Mouse (Mus musculus): ENCODE results near the gene Oas1g. TPM values are rescaled to one million over a fixed set of nuclear protein-coding genes. Genes with fewer than 3 reads are reported as not detected.
"Not testable (repeated sequence)": the region's sequence is repeated elsewhere in the genome, so short reads cannot be mapped to it uniquely, and the experiment has no call there.

Oas1g gene
- polyA plus RNA-seq (2015; fragmentation: Nextera tagmentation; extraction: Ambion mirVana) = 0.69 and 0.90 TPM in 2 replicates

DNA sequence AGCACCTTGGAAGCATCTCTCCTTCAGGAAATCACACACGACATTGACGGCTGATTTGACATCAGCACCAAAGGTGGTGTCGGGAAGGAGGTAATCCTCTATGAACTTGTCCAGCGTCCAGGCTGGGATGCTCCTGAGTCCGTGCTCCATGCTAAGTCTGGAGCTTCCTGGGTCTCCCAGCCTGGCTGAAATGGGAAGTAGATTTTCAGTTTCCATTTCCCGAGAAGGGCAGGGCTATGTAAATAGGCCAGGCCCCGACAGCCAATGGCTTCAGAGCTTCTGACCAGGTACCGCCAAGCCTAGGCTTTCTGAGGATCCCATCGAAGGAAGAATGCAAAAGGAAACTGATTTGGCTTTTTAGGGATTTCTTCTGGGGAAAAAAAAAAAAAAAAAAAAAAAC is at the start of gene Oas1g:
TSS of gene Oas1g (minus strand) at position 201 of the 400 bp plus-strand sequence.
- not testable (repeated sequence) for H3K4me1 ChIP-seq (replicated peaks); H3K9ac ChIP-seq; H3K9me3 ChIP-seq (replicated peaks); H3K27ac ChIP-seq; H3K27me3 ChIP-seq; H3K4me2 ChIP-seq; H3K36me3 ChIP-seq; ATAC-seq (replicated peaks; ENCODE audit: insufficient number of reproducible peaks, insufficient read depth, low FRiP score, low read depth); H3K4me3 ChIP-seq
- WGBS = 5% methylated on average over 6 of the region's 9 CpGs

DNA sequence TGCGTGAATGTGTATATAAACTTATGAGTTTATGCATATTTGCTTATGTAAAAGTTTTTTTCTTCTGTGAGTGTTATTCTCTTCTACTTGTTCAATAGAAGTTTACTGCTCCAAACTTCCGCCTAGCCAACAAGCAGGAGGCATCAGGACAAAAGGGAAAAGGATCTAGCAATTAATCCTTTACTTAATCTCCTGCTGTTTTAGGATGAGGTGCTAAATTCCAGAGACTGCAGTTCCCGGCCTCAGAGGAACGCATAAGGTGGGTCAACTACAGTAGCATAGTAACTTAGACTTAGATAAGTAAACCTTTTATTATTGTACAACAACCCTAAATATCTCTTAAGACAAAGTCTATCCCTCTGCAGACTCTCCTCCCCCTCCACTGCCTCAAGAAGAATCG is 46.6 kb upstream of the Oas1g start:
- Histone ChIP-seq H3K4me1 (replicated peaks) (no peaks in the 10 kb centered on the region), H3K4me3 (no peak overlapping the region), H3K4me2 (no peak overlapping the region), H3K27ac (no peak overlapping the region), H3K27me3 (no peaks in the 10 kb centered on the region), H3K36me3 (no peaks in the 10 kb centered on the region), H3K9me3 (replicated peaks) (no peaks in the 10 kb centered on the region), H3K9ac (no peak overlapping the region)
- ATAC-seq (replicated peaks; ENCODE audit: insufficient number of reproducible peaks, insufficient read depth, low FRiP score, low read depth) = no peak
- 14% methylated on average over 5 of the region's 5 CpGs for WGBS

DNA sequence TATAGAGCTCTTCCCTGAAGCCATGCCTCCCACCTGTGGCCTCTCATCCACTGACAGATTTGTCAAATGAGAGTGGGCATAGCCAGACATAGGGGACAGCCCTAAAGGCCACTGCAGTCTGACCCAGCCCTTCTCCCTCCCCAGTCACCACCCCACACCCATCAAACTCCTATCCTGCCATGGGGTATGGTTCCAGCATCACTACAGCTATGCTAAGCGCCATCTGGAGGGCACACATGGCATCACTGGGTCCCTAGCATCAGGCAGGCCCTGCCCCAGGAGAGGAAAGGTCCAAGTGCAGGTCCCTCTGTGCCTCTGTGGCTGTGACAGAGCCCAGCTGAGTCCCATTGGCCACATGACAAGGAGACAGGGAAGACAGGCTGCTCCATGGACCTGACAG is 39.6 kb upstream of the Oas1g start:
- no peak overlapping the region for H3K4me3 ChIP-seq
- H3K4me2 ChIP-seq = no peak overlapping the region
- WGBS = 0% methylated on average over 1 of the region's 1 CpGs
- H3K27ac ChIP-seq = no peak overlapping the region
- H3K27me3 ChIP-seq = no peaks in the 10 kb centered on the region; the same call in 1 of the 2 replicates
- H3K9me3 ChIP-seq (replicated peaks) = no peaks in the 10 kb centered on the region
- H3K9ac ChIP-seq = no peak overlapping the region
- no peak for ATAC-seq (replicated peaks; ENCODE audit: insufficient number of reproducible peaks, insufficient read depth, low FRiP score, low read depth)
- no peaks in the 10 kb centered on the region for H3K4me1 ChIP-seq (replicated peaks)
- H3K36me3 ChIP-seq = no peaks in the 10 kb centered on the region

GRCm38 (mm10) chr5:120926311-120926710 is 38.9 kb upstream of the Oas1g start:
- H3K9me3 ChIP-seq (replicated peaks); H3K4me3 ChIP-seq; H3K27ac ChIP-seq; H3K4me1 ChIP-seq (replicated peaks); H3K36me3 ChIP-seq; H3K27me3 ChIP-seq; H3K9ac ChIP-seq; H3K4me2 ChIP-seq; ATAC-seq (replicated peaks; ENCODE audit: insufficient number of reproducible peaks, insufficient read depth, low FRiP score, low read depth): not testable (repeated sequence)
- WGBS = 30% methylated on average over 2 of the region's 2 CpGs

GRCm38 (mm10) chr5:120924520-120924919 is 37.1 kb upstream of the Oas1g start:
- H3K9me3 ChIP-seq (replicated peaks); H3K36me3 ChIP-seq; H3K4me2 ChIP-seq; H3K27ac ChIP-seq; ATAC-seq (replicated peaks; ENCODE audit: insufficient number of reproducible peaks, insufficient read depth, low FRiP score, low read depth); H3K9ac ChIP-seq; H3K27me3 ChIP-seq; H3K4me3 ChIP-seq; H3K4me1 ChIP-seq (replicated peaks): not testable (repeated sequence)
- 78% methylated on average over 4 of the region's 4 CpGs for WGBS

DNA sequence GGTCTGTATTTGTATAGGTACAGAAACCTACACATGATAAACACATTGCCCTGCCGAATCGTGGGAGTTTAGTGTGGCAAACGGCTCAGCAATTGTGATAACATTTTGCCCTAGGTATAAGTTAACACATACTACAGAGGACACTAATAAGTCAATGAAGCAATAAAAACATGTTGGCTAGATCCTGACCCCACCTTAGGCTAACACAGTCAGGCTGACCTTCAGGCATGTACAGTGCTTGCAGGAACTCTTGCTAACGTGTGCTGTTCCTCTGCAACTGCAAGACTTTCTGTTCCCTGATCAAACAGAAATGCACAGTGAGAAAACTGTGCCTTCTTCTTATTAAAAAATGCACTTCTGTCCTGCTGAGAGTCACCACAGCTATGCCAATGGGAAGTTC is 36.6 kb upstream of the Oas1g start:
- ATAC-seq (replicated peaks; ENCODE audit: insufficient number of reproducible peaks, insufficient read depth, low FRiP score, low read depth) = no peak
- Histone ChIP-seq H3K9me3 (replicated peaks) (no peaks in the 10 kb centered on the region), H3K27me3 (no peaks in the 10 kb centered on the region; the same call in 1 of the 2 replicates), H3K4me1 (replicated peaks) (no peaks in the 10 kb centered on the region), H3K27ac (no peak overlapping the region), H3K9ac (no peak overlapping the region), H3K4me2 (no peak overlapping the region), H3K36me3 (no peaks in the 10 kb centered on the region), H3K4me3 (no peak overlapping the region)
- WGBS = 67% methylated on average over 4 of the region's 4 CpGs

DNA sequence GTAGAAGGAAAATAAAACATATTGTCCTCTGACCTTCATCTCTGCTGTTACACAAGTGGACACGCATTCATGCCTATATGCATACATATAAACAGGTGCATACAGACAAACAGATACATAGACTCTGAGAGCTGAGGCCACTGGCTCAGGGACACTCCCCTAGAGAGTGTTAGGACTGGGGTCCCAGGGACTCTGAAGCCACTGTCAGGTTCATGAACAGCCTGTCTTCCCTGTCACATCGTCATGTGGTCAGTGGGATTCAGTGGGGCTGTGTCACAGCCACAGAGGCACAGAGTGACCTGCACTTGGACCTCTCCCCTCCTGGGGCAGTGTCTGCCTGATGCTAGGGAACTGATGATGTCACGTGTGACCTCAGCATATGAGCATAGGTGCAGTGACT is 32.9 kb upstream of the Oas1g start:
- ATAC-seq (replicated peaks; ENCODE audit: insufficient number of reproducible peaks, insufficient read depth, low FRiP score, low read depth) = no peak
- 71% methylated on average over 3 of the region's 3 CpGs for WGBS
- H3K4me3 ChIP-seq = no peak overlapping the region
- no peak overlapping the region for H3K4me2 ChIP-seq
- H3K4me1 ChIP-seq (replicated peaks) = no peaks in the 10 kb centered on the region
- H3K9ac ChIP-seq = no peak overlapping the region
- H3K9me3 ChIP-seq (replicated peaks) = no peaks in the 10 kb centered on the region
- H3K36me3 ChIP-seq = no peaks in the 10 kb centered on the region
- H3K27ac ChIP-seq = no peak overlapping the region
- no peaks in the 10 kb centered on the region for H3K27me3 ChIP-seq

GRCm38 (mm10) chr5:120919156-120919935 is 31.9 kb upstream of the Oas1g start:
- H3K4me1 ChIP-seq (replicated peaks); H3K4me2 ChIP-seq; H3K27me3 ChIP-seq; H3K9me3 ChIP-seq (replicated peaks); H3K27ac ChIP-seq; ATAC-seq (replicated peaks; ENCODE audit: insufficient number of reproducible peaks, insufficient read depth, low FRiP score, low read depth); H3K9ac ChIP-seq; H3K4me3 ChIP-seq; H3K36me3 ChIP-seq: not testable (repeated sequence)
- WGBS = 54% methylated on average over 2 of the region's 2 CpGs

DNA sequence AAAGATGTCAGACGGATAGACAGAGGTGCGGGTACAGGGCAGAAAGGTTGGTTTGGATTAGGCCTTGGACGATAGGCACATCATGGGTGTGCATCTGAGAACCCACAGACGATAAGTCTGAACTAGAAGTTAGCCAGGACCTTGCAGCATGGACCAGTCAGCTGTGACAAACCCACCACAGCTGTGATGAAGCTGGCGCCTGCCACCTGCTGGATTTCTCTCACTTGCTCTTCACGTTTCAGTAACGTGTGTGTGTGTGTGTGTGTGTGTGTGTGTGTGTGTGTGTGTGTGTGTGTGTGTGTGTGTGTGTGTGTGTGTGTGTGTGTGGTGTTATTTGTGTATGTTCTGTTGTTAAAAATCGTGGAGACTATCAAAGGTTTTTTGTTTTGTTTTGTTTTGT is 26.8 kb upstream of the Oas1g start, which contains the start of gene Oas1d:
TSS of gene Oas1d (plus strand) at position 333 of the 400 bp plus-strand sequence.
- ATAC-seq (replicated peaks; ENCODE audit: insufficient number of reproducible peaks, insufficient read depth, low FRiP score, low read depth); H3K27me3 ChIP-seq; H3K4me1 ChIP-seq (replicated peaks); H3K4me3 ChIP-seq; H3K9ac ChIP-seq; H3K4me2 ChIP-seq; H3K9me3 ChIP-seq (replicated peaks); H3K27ac ChIP-seq; H3K36me3 ChIP-seq: not testable (repeated sequence)
- 52% methylated on average over 8 of the region's 8 CpGs for WGBS

DNA sequence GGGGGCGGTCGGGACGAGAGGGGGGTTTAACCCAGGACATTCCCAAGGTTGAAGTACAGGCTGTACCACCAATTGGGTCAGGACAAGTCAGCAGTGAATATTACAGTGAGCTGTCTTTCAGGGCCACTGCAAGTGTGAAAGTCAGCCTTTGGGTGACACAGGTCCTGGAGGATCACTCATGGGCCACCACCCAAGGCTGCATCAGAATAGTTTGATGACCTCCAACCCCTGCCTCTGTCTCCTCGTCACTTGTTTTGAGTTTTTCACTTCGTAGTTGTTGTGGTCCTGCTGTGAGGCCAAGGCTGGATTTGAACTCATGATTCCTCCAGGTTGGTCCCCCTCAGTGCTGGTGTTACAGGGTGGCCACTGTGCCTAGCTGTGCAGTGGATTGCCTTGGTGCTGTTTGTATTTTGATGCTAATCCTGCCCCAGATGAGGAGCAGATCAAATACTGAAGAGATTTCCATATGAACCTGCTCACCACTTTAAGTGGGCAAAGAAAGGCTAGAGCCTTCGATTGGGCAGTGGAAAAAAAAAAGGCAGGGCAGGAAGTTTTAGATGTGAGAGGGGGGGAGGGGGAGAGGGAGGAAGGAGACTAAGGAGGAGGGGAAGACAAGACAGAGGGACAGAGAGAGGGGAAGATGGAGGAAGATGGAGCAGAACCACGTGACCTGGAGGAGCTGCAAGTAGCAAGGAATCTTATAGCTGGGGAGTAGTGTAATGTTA is 20.9 kb upstream of the Oas1g start:
- Histone ChIP-seq H3K4me1 (replicated peaks) (no peaks in the 10 kb centered on the region), H3K9me3 (replicated peaks) (no peaks in the 10 kb centered on the region), H3K36me3 (no peaks in the 10 kb centered on the region), H3K4me2 (no peak overlapping the region), H3K27ac (no peak overlapping the region), H3K9ac (no peak overlapping the region), H3K4me3 (no peak overlapping the region), H3K27me3 (no peaks in the 10 kb centered on the region)
- no peak for ATAC-seq (replicated peaks; ENCODE audit: insufficient number of reproducible peaks, insufficient read depth, low FRiP score, low read depth)
- WGBS = 43% methylated on average over 7 of the region's 7 CpGs

- not testable (repeated sequence) for H3K27ac ChIP-seq; H3K9ac ChIP-seq; ATAC-seq (replicated peaks; ENCODE audit: insufficient number of reproducible peaks, insufficient read depth, low FRiP score, low read depth); H3K4me2 ChIP-seq; H3K4me3 ChIP-seq; H3K4me1 ChIP-seq (replicated peaks); H3K27me3 ChIP-seq; H3K9me3 ChIP-seq (replicated peaks); H3K36me3 ChIP-seq
- 29% methylated on average over 9 of the region's 12 CpGs for WGBS
Measured at GRCm38 (mm10) chr5:120906791-120907733, 19.6 kb upstream of the Oas1g start, which contains the start of gene Oas1a. Gene Oas1a (minus strand): TSS chr5:120907521.

Data from heart, embryonic 15.5 days (tissue).